Mouse (Mus musculus): ENCODE measurements around the gene D430042O09Rik. TPM values are rescaled to one million over a fixed set of nuclear protein-coding genes. Genes with fewer than 3 reads are reported as not detected.
"Not testable (repeated sequence)": the region's sequence is repeated elsewhere in the genome, so short reads cannot be mapped to it uniquely, and the experiment has no call there.

Gene D430042O09Rik
- polyA plus RNA-seq, 1 experiment from 2014 or later, result 6.4 TPM

DNA sequence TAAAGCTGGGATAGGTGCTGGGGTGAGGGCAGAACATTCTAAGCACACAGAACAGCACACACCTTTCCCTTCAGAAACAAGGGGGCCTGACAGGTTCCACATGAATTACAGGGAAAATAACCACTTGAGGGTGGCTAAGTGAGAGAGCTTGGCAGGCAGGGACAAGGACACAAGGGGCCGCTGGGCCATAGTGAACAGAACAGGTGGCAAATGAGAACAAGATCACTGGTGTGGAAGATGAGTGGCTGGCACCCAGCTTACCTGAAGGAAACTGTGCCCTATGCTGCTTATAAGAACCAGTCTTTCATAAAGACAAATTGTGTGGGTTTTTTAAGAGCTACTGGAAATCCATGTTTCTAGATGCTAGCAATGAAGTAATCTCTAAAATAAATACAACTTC, 4.9 kb upstream of the D430042O09Rik start:
- peaks cover 24% of the 10 kb centered on the region for H3K4me1 ChIP-seq (ENCODE audit: control insufficient read depth, insufficient read depth, low read length)
- H3K4me2 ChIP-seq (ENCODE audit: low read length), result no peak overlapping the region
- H3K9ac ChIP-seq (ENCODE audit: low read depth, low read length), result no peak overlapping the region
- H3K27me3 ChIP-seq (ENCODE audit: control insufficient read depth, insufficient read depth, low read depth, low read length), result no peaks in the 10 kb centered on the region
- H3K9me3 ChIP-seq (replicated peaks; ENCODE audit: control insufficient read depth, low read length, poor library complexity, severe bottlenecking), result no peaks in the 10 kb centered on the region; the same call in 1 of the 2 replicates
- no peak overlapping the region for H3K27ac ChIP-seq (ENCODE audit: low read length)
- WGBS, result 96% methylated on average over 1 of the region's 1 CpGs
- peaks cover 46% of the 10 kb centered on the region for H3K36me3 ChIP-seq (ENCODE audit: control insufficient read depth, insufficient read depth, low read length)
- no peak overlapping the region for H3K4me3 ChIP-seq (ENCODE audit: low read depth, low read length)
- ATAC-seq, result no peak

DNA sequence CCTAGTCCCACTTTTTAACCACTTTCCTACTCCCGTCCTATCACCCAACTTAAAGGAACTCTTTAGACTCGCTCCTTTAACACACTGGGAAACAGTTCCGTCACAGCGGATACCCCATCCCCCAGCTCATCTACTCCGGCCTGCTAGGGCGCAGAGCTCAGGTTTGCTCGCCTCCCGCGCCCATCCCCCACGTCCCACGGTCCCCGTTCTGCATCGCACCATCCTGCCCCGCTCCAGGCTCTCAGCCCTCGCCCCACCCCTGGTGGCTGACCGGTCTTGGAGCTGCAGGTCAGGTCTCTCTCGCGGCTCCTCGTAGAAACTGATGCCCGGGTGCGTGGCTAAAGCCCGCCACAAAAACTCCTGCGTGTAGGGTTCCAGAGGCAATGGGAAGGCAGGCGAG, 502 bp upstream of the D430042O09Rik start:
- Histone ChIP-seq H3K27me3 (ENCODE audit: control insufficient read depth, insufficient read depth, low read depth, low read length) (no peaks in the 10 kb centered on the region), H3K4me1 (ENCODE audit: control insufficient read depth, insufficient read depth, low read length) (peaks cover 31% of the 10 kb centered on the region), H3K9ac (ENCODE audit: low read depth, low read length) (peak overlapping the region; percentile 91), H3K4me2 (ENCODE audit: low read length) (peak overlapping the region; percentile 83), H3K27ac (ENCODE audit: low read length) (peak overlapping the region; percentile 90), H3K36me3 (ENCODE audit: control insufficient read depth, insufficient read depth, low read length) (peaks cover 7% of the 10 kb centered on the region), H3K9me3 (replicated peaks; ENCODE audit: control insufficient read depth, low read length, poor library complexity, severe bottlenecking) (no peaks in the 10 kb centered on the region), H3K4me3 (ENCODE audit: low read depth, low read length) (peak overlapping the region; percentile 80)
- peak; percentile 86 for ATAC-seq
- WGBS, result under 1% methylated on average over 24 of the region's 24 CpGs

DNA sequence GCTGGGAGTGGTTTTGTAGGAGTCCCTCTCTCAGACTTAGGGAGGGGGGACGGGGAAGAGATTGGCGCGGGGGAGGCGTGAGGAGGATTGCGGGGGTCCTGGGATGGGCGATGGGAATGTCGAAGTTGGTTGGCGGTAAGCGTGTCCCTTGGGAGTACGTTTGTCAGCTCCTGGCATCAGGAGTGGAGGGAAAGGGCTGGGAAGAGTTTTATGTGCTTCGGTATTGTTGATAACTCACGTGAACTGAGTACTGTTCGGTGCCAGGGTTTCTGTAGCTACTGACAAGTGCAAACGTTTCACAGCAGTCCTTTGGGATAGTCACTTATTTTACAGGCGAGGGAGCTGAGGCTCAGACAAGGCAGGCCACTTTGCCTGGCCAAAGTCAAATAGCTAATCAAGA, 412 bp downstream of the D430042O09Rik start:
- 0% methylated on average over 15 of the region's 15 CpGs for WGBS
- Histone ChIP-seq H3K27ac (ENCODE audit: low read length) (peak overlapping the region; percentile 75), H3K9ac (ENCODE audit: low read depth, low read length) (peak overlapping the region; percentile 89), H3K4me1 (ENCODE audit: control insufficient read depth, insufficient read depth, low read length) (peaks cover 31% of the 10 kb centered on the region), H3K27me3 (ENCODE audit: control insufficient read depth, insufficient read depth, low read depth, low read length) (no peaks in the 10 kb centered on the region), H3K36me3 (ENCODE audit: control insufficient read depth, insufficient read depth, low read length) (no peaks in the 10 kb centered on the region), H3K4me3 (ENCODE audit: low read depth, low read length) (peak overlapping the region; percentile 80), H3K9me3 (replicated peaks; ENCODE audit: control insufficient read depth, low read length, poor library complexity, severe bottlenecking) (no peaks in the 10 kb centered on the region), H3K4me2 (ENCODE audit: low read length) (peak overlapping the region; percentile 72)
- ATAC-seq, result no peak

DNA sequence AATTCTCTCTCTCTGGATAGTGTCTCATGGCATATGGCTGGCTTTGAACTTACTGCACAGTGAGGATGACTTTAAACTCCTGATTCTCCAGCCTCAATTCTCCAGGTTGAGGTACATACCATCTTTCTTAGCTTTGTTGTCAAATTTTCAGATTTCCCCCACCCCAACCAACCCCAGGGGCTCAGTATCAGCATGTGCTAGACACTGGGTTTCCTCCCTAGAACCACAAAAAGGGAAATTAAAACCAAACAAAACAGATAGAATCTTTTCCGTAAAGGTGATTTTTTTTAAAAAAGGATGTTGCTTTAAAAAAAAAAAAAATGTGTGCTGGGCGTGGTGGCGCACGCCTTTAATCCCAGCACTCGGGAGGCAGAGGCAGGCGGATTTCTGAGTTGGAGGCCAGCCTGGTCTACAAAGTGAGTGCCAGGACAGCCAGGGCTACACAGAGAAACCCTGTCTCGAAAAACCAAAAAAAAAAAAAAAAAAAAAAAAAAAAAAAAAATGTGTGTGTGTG, 5.9 kb downstream of the D430042O09Rik start:
- H3K36me3 ChIP-seq (ENCODE audit: control insufficient read depth, insufficient read depth, low read length); ATAC-seq; H3K4me3 ChIP-seq (ENCODE audit: low read depth, low read length); H3K4me1 ChIP-seq (ENCODE audit: control insufficient read depth, insufficient read depth, low read length); H3K27me3 ChIP-seq (ENCODE audit: control insufficient read depth, insufficient read depth, low read depth, low read length); H3K9me3 ChIP-seq (replicated peaks; ENCODE audit: control insufficient read depth, low read length, poor library complexity, severe bottlenecking); H3K27ac ChIP-seq (ENCODE audit: low read length); H3K9ac ChIP-seq (ENCODE audit: low read depth, low read length); H3K4me2 ChIP-seq (ENCODE audit: low read length): not testable (repeated sequence)
- WGBS, result 98% methylated on average over 6 of the region's 7 CpGs

DNA sequence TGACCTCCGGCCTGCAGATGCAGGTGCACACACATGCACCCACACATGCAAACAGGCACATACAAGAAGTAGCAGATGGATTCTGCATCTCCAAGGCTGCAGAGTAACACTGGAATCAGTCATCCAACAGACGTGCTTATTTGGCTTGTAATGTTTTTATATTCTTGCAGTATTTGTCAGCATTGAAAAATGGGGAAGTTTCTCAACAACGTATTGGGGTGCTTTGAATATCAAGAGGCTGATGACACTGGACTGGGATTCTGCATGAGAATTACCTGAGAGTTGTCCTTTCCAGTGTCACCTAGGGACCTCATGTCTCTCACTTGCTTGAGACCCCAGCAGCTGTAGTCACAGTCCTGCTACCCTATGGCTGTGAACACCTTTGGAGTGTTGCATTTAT, 7.1 kb downstream of the D430042O09Rik start:
- H3K9me3 ChIP-seq (replicated peaks; ENCODE audit: control insufficient read depth, low read length, poor library complexity, severe bottlenecking), result no peaks in the 10 kb centered on the region
- H3K4me1 ChIP-seq (ENCODE audit: control insufficient read depth, insufficient read depth, low read length), result no peaks in the 10 kb centered on the region
- no peak for ATAC-seq
- H3K27me3 ChIP-seq (ENCODE audit: control insufficient read depth, insufficient read depth, low read depth, low read length), result no peaks in the 10 kb centered on the region
- H3K36me3 ChIP-seq (ENCODE audit: control insufficient read depth, insufficient read depth, low read length), result no peaks in the 10 kb centered on the region
- H3K4me2 ChIP-seq (ENCODE audit: low read length), result no peak overlapping the region
- WGBS, result 96% methylated on average over 3 of the region's 3 CpGs
- no peak overlapping the region for H3K4me3 ChIP-seq (ENCODE audit: low read depth, low read length)
- H3K9ac ChIP-seq (ENCODE audit: low read depth, low read length), result no peak overlapping the region
- H3K27ac ChIP-seq (ENCODE audit: low read length), result no peak overlapping the region

DNA sequence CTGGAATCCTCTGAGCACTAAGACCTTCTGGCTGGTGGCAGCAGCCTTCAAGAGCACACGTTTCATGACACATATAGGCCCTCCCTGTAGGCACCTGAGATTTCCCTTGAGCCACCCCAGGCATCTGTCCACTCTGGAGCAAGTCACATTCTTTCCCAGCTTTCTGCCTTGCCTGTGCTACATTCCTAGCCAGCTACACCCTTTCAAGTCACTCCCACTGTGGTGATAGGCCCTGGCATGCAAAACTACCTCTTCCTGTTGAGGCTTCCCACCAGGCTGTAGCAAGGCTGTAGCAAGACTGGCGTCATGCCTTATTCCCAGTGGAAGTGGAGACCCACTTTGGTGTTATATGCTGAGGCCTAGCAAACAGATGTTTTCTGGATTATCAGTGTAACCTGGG, 9.0 kb downstream of the D430042O09Rik start:
- H3K27ac ChIP-seq (ENCODE audit: low read length), result no peak overlapping the region
- no peak overlapping the region for H3K4me3 ChIP-seq (ENCODE audit: low read depth, low read length)
- no peak overlapping the region for H3K4me2 ChIP-seq (ENCODE audit: low read length)
- no peak for ATAC-seq
- H3K9me3 ChIP-seq (replicated peaks; ENCODE audit: control insufficient read depth, low read length, poor library complexity, severe bottlenecking), result no peaks in the 10 kb centered on the region
- H3K27me3 ChIP-seq (ENCODE audit: control insufficient read depth, insufficient read depth, low read depth, low read length), result no peaks in the 10 kb centered on the region
- H3K4me1 ChIP-seq (ENCODE audit: control insufficient read depth, insufficient read depth, low read length), result no peaks in the 10 kb centered on the region; the same call in 1 of the 2 replicates
- no peak overlapping the region for H3K9ac ChIP-seq (ENCODE audit: low read depth, low read length)
- no peaks in the 10 kb centered on the region for H3K36me3 ChIP-seq (ENCODE audit: control insufficient read depth, insufficient read depth, low read length)
- WGBS, result 77% methylated on average over 2 of the region's 2 CpGs

DNA sequence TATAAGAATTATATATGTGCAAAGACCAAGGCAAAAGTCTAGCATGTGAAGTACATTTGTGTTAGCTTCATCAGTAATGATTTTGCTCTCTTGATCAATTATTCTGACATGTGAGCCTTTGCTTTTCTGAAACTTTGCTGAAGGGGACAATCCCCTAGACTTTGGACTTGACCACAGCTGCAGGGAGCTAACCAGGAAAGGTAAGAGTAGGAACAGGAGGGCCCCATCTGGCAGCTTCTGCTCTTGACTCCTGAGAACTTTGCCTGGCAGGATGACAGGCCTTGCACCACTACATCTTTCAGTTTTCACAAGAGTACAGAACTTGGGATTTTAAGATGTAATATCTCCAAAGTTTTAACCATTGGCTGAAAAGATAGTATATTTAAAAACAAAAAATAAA, 9.9 kb downstream of the D430042O09Rik start:
- Histone ChIP-seq H3K4me3 (ENCODE audit: low read depth, low read length) (no peak overlapping the region), H3K27me3 (ENCODE audit: control insufficient read depth, insufficient read depth, low read depth, low read length) (no peaks in the 10 kb centered on the region), H3K27ac (ENCODE audit: low read length) (no peak overlapping the region), H3K9me3 (replicated peaks; ENCODE audit: control insufficient read depth, low read length, poor library complexity, severe bottlenecking) (no peaks in the 10 kb centered on the region), H3K4me1 (ENCODE audit: control insufficient read depth, insufficient read depth, low read length) (no peaks in the 10 kb centered on the region; the same call in 1 of the 2 replicates), H3K4me2 (ENCODE audit: low read length) (no peak overlapping the region), H3K36me3 (ENCODE audit: control insufficient read depth, insufficient read depth, low read length) (no peaks in the 10 kb centered on the region), H3K9ac (ENCODE audit: low read depth, low read length) (no peak overlapping the region)
- ATAC-seq, result no peak

DNA sequence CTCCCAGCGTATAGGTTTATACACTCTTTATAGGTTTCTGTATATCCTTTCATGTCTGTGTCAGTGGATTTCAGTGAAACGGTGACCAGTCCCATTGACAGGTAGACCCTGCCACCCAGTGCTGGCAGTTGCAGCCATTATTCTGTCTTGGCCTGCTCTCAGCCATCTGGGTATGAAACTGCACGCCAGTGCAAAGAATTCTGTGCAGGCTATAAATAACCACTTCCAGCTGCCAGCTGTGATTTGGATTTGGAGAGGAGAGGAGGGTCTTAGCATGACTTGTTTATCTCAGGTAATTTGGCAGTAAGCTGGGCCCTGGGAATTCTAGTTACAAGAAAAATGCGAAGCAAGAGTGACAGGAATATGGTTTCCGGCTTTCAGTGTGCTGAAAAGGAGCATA, 12.7 kb downstream of the D430042O09Rik start:
- no peaks in the 10 kb centered on the region for H3K27me3 ChIP-seq (ENCODE audit: control insufficient read depth, insufficient read depth, low read depth, low read length)
- WGBS, result 82% methylated on average over 5 of the region's 5 CpGs

DNA sequence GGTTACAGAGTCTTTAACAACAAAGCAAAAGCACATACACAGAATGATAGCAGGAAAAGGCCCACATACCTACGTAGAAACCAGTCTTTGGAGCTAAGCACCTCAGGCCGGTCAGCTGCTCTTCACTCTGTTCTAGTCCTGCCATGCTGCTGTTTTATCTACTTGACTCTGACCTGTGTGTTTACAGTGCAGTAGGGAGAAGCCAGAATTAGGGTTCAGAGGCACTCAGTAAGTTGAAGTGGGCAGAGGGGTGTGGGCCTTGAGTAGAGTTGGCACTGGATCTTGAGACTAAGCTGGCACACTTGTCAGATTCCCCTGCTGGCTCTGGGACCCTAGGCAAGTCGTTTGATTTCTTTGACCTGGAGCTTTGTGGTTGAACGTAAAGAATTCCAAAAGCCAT, 13.3 kb downstream of the D430042O09Rik start:
- H3K4me3 ChIP-seq (ENCODE audit: low read depth, low read length), result no peak overlapping the region
- H3K36me3 ChIP-seq (ENCODE audit: control insufficient read depth, insufficient read depth, low read length), result no peaks in the 10 kb centered on the region
- WGBS, result 87% methylated on average over 4 of the region's 4 CpGs
- H3K9ac ChIP-seq (ENCODE audit: low read depth, low read length), result no peak overlapping the region
- peak overlapping the region; percentile 22; the same call in 1 of the 2 replicates for H3K27ac ChIP-seq (ENCODE audit: low read length)
- no peaks in the 10 kb centered on the region for H3K27me3 ChIP-seq (ENCODE audit: control insufficient read depth, insufficient read depth, low read depth, low read length)
- no peaks in the 10 kb centered on the region for H3K9me3 ChIP-seq (replicated peaks; ENCODE audit: control insufficient read depth, low read length, poor library complexity, severe bottlenecking)
- no peak overlapping the region for H3K4me2 ChIP-seq (ENCODE audit: low read length)
- no peak for ATAC-seq
- peaks cover 2% of the 10 kb centered on the region; the same call in 1 of the 2 replicates for H3K4me1 ChIP-seq (ENCODE audit: control insufficient read depth, insufficient read depth, low read length)

More for the DNA sequence above, 12.7 kb downstream of the D430042O09Rik start:
- ATAC-seq, result no peak
- no peak overlapping the region for H3K4me3 ChIP-seq (ENCODE audit: low read depth, low read length)
- H3K9ac ChIP-seq (ENCODE audit: low read depth, low read length), result no peak overlapping the region
- no peaks in the 10 kb centered on the region for H3K36me3 ChIP-seq (ENCODE audit: control insufficient read depth, insufficient read depth, low read length)
- H3K4me1 ChIP-seq (ENCODE audit: control insufficient read depth, insufficient read depth, low read length), result peaks cover 2% of the 10 kb centered on the region; the same call in 1 of the 2 replicates
- H3K9me3 ChIP-seq (replicated peaks; ENCODE audit: control insufficient read depth, low read length, poor library complexity, severe bottlenecking), result no peaks in the 10 kb centered on the region
- H3K27ac ChIP-seq (ENCODE audit: low read length), result no peak overlapping the region
- no peak overlapping the region for H3K4me2 ChIP-seq (ENCODE audit: low read length)

All from midbrain, embryonic 16.5 days (tissue).